Mouse (Mus musculus) small intestine, adult 2 months (tissue): ENCODE results near the gene Gm44579.

Experiments
- CTCF ChIP-seq: fragments of 200-500 bp; IDR thresholded peaks from 2 replicates; pipeline ENCODE4 v1.5.1; 2012; ENCODE audit warnings: low read depth, mild to moderate bottlenecking, control low read depth, inconsistent platforms, low read length, moderate library complexity, mixed read lengths; ENCODE audit not compliant: insufficient replicate concordance, insufficient read length; ENCODE audit errors: extremely low read depth
- POLR2A ChIP-seq: fragments of 200-500 bp; IDR thresholded peaks from 2 replicates; pipeline ENCODE4 v1.6.1; 2012; ENCODE audit warnings: low read depth, mild to moderate bottlenecking, control low read depth, inconsistent platforms, low read length, moderate library complexity

GRCm38 (mm10) chr15:98149166-98149602 is 71.6 kb downstream of the Gm44579 start:
- TF ChIP-seq CTCF (no peak), POLR2A (no peak)
